Mouse (Mus musculus) kidney, adult 2 months (tissue): Measurements from ENCODE around the gene Mtmr3.

Experiments used
- CTCF ChIP-seq: fragments of 200-500 bp; conservative IDR thresholded peaks from 2 replicates; pipeline ENCODE4 v1.5.1; 2011; ENCODE audit warnings: low read depth, mild to moderate bottlenecking, control low read depth, low read length, moderate library complexity, mixed read lengths; ENCODE audit not compliant: insufficient read depth, insufficient read length
- POLR2A ChIP-seq: fragments of 200-500 bp; IDR thresholded peaks from one replicate; pipeline ENCODE4 v1.6.1; 2011; ENCODE audit warnings: low read depth, low read length, control low read depth

DNA sequence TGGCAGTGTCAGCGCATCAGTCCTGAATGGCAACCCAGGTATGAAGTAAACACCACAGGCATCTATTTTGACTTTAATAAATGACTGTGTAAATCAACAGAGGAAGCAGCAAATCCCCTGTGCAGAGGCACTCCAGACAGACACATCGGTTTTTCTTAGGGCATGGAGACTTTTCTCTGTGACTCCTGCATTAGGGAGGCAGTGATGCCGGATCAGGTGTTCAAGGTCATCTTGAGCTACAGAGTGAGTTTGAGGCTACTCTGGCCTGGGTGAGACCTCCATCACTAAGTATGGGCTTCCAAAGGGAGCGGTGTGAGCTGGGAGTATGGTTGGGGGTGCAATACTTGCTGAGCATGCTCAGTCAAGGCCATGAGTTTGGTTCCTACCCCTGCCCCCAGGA, 130.0 kb downstream of the Mtmr3 start:
- TF ChIP-seq POLR2A (no peak), CTCF (no peak)
